Mouse (Mus musculus) intestine, embryonic 15.5 days (tissue): Measurements from ENCODE around the gene E130114P18Rik. TPM values are rescaled to one million over a fixed set of nuclear protein-coding genes. Genes with fewer than 3 reads are reported as not detected.

ENCODE experiments used
- ATAC-seq: fragments of 200-750 bp; cut with Nextera tagmentation; 2 replicates; pipeline ENCODE4 v1.8.0; 2017; ENCODE audit warnings: moderate TSS enrichment, moderate library complexity
- H3K27ac ChIP-seq: fragments of 300-500 bp; sonication (generic); 2 replicates; pipeline ENCODE4 v1.5.1; 2015; ENCODE audit warnings: mild to moderate bottlenecking, inconsistent platforms
- H3K27me3 ChIP-seq: fragments of 300-500 bp; sonication (generic); replicated peaks from 2 replicates; pipeline ENCODE4 v1.6.1; 2015; ENCODE audit warnings: inconsistent platforms
- H3K36me3 ChIP-seq: fragments of 300-500 bp; sonication (generic); 2 replicates; pipeline ENCODE4 v1.6.1; 2015; ENCODE audit warnings: inconsistent platforms
- H3K4me1 ChIP-seq: fragments of 300-500 bp; sonication (generic); replicated peaks from 2 replicates; pipeline ENCODE4 v1.6.1; 2015; ENCODE audit warnings: inconsistent platforms
- H3K4me2 ChIP-seq: fragments of 300-500 bp; sonication (generic); replicated peaks from 2 replicates; pipeline ENCODE4 v1.6.1; 2015; ENCODE audit warnings: mild to moderate bottlenecking, inconsistent platforms
- H3K4me3 ChIP-seq: fragments of 300-500 bp; sonication (generic); replicated peaks from 2 replicates; pipeline ENCODE4 v1.5.1; 2015; ENCODE audit warnings: inconsistent platforms
- H3K9ac ChIP-seq: fragments of 300-500 bp; sonication (generic); 2 replicates; pipeline ENCODE4 v1.6.1; 2015; ENCODE audit warnings: inconsistent platforms
- H3K9me3 ChIP-seq: fragments of 300-500 bp; sonication (generic); 2 replicates; pipeline ENCODE4 v1.6.1; 2016; ENCODE audit warnings: inconsistent platforms
- WGBS: fragments of 180-500 bp; shearing (Covaris S2); methylation state at CpG from one replicate; pipeline ENCODE4 v1.1.7; 2015; 5-methylcytosine and 5-hydroxymethylcytosine counted together
- polyA plus RNA-seq: library from polyadenylated mRNA; unstranded; fragments of >200 nt; fragmentation: Nextera tagmentation; extraction: Ambion mirVana; gene quantifications from 2 replicates; pipeline ENCODE4 v1.2.1, GENCODE M21; 2015

Gene E130114P18Rik
- polyA plus RNA-seq, 1 experiment from 2014 or later, result 3.9 TPM

DNA sequence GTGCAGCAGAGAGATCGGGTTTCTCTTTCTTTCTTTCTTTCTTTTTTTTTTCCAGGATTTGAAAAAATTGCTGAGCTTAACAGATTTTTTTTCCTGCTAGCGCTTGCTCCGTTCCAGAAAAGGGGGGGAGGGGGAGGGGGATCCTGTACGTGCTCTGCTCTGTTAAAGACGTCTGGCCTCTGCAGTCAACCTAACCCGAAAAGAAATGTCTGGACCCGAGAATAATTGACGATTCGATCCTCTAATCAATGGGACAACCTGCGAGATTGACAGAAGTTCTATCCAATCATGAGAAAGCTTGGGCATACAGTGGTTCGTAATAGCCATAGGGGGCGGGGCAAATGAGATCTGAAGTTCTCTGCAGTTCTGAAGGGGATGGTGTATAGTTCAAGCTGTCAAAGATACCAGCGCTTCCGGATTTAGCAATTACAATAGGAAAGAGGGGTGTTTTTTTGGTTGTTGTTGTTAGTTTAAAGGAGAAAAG, 4.7 kb downstream of the E130114P18Rik start:
- Histone ChIP-seq H3K4me1 (peaks cover 5% of the 10 kb centered on the region), H3K4me2 (peak overlapping the region; percentile 64), H3K27ac (peak overlapping the region; percentile 95), H3K9ac (no peak overlapping the region), H3K4me3 (peak overlapping the region; percentile 38), H3K27me3 (no peaks in the 10 kb centered on the region), H3K9me3 (no peaks in the 10 kb centered on the region), H3K36me3 (no peaks in the 10 kb centered on the region)
- WGBS, result under 1% methylated on average over 14 of the region's 14 CpGs
- peak; percentile 76 for ATAC-seq

DNA sequence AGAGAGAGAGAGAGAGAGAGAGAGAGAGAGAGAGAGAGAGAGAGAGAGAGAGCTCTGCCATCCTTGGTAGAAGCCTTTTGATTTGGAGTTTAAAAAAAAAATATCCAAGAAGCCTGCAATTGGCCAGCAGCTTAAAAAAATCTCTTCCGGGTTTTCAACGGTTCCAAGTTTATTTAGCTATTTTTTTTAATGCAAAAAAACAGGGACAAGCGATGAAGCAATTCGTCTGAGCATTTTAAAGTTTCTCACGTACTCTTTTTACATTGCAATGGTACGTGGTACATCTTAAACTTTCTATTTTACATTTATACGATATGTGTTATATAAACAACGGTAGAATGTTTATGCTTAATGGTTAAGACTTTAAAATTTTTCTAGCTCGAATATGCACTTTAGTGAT, 5.2 kb downstream of the E130114P18Rik start, which contains the start of gene Nfia:
Gene Nfia (plus strand): TSS at position 94 of the 400 bp plus-strand sequence.
- Histone ChIP-seq H3K4me2 (peak within 1 kb of the TSS; percentile 64), H3K27me3 (no peaks in the 10 kb centered on the region), H3K4me3 (peak within 1 kb of the TSS; percentile 38), H3K9ac (peak within 1 kb of the TSS; percentile 33), H3K36me3 (no peaks in the 10 kb centered on the region), H3K4me1 (peaks cover 5% of the 10 kb centered on the region), H3K9me3 (no peaks in the 10 kb centered on the region), H3K27ac (peak within 1 kb of the TSS; percentile 95)
- WGBS, result 0% methylated on average over 9 of the region's 9 CpGs
- no peak for ATAC-seq

DNA sequence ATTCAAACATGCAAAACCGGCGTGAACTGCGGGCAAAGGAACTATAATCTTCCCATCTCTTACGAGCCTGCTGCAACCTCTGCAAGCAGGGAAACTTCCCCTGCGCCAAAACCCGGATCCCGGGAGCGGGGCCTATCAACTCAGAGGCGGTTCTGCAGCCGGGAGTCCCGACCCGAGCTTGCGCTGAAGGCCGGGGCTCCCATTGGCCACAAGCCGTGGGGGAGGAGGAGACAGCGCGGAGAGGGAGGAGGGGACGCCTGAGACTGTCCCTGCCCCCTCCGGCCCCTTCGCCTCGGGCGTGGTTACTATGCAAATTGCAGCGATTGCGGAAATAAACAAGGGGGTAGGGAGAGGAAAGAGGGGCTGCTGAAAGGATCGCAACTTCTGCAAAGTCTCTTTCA, 5.8 kb downstream of the E130114P18Rik start:
- Histone ChIP-seq H3K4me1 (peaks cover 5% of the 10 kb centered on the region), H3K4me2 (peak overlapping the region; percentile 64), H3K27ac (peak overlapping the region; percentile 95), H3K27me3 (no peaks in the 10 kb centered on the region), H3K9me3 (no peaks in the 10 kb centered on the region), H3K36me3 (no peaks in the 10 kb centered on the region), H3K9ac (peak overlapping the region; percentile 33), H3K4me3 (peak overlapping the region; percentile 38)
- WGBS, result under 1% methylated on average over 25 of the region's 25 CpGs
- ATAC-seq, result peak; percentile 96

DNA sequence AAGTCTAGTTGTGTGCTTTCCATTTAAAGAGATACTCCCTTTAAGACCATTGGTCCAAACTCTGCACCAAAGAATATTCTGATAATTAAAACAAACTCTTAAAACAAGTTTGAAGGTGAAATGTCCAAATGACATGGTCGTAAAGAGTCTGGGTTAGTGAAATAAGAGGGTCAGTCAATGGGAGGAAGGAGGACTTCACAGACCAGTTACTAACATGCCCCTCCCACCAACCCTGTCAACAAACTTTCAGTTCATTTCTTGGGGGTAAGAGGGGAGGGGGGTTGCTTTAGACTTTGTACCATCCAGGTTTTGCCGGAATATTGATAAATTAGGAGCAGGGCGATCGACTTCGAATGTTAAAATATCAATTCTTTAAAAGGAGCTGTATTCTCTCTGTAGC, 6.5 kb downstream of the E130114P18Rik start:
- Histone ChIP-seq H3K9ac (peak overlapping the region; percentile 33), H3K4me3 (peak overlapping the region; percentile 38), H3K27me3 (no peaks in the 10 kb centered on the region), H3K4me1 (peaks cover 5% of the 10 kb centered on the region), H3K36me3 (no peaks in the 10 kb centered on the region), H3K9me3 (no peaks in the 10 kb centered on the region), H3K4me2 (peak overlapping the region; percentile 64), H3K27ac (peak overlapping the region; percentile 95)
- no peak for ATAC-seq
- WGBS, result 12% methylated on average over 5 of the region's 5 CpGs

DNA sequence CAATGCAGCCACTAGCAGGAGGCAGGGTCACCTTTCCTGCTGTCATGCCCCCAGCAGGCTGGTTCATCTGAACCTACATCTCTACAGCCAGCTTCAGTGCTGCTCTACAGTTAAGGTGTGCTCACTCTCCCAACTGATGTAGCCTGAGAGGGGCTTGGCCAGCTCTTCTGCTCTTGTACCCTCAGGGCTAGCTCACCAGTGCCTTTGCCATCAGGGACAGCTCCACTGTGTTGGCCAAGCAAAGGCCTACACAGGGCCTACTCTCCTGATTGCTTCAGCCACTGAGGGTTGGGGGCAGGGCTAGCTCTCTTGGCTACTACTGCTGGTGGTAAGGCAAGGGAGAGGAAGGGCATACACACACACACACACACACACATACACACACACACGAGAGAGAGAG, 8.0 kb downstream of the E130114P18Rik start:
- H3K27ac ChIP-seq, result no peak overlapping the region
- no peaks in the 10 kb centered on the region for H3K36me3 ChIP-seq
- H3K4me2 ChIP-seq, result no peak overlapping the region
- no peaks in the 10 kb centered on the region for H3K9me3 ChIP-seq
- no peaks in the 10 kb centered on the region for H3K27me3 ChIP-seq
- peaks cover 5% of the 10 kb centered on the region for H3K4me1 ChIP-seq
- no peak overlapping the region for H3K9ac ChIP-seq
- no peak for ATAC-seq
- no peak overlapping the region for H3K4me3 ChIP-seq
- no CpG with 5 or more reads among the region's 1 CpGs for WGBS

DNA sequence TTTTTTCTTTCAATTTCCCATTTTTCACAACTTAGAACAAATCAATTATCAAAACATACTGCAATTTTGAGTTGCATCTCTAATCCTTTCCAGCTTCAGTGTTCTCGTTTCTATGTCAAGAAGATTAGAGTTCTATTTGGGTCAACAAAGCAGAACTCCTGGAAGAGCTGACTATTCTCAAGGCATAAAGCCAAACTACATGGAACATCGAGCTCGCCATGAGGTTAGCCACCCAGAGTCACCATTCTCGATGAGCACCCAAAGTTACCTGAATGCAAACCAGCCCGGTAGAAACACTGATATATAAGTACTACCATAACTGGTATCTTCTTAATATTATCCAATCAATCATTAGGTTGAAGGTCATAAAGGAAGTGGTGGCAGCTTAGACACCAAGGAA, 10.4 kb downstream of the E130114P18Rik start:
- no peak overlapping the region for H3K4me2 ChIP-seq
- no peaks in the 10 kb centered on the region for H3K36me3 ChIP-seq
- no peak overlapping the region for H3K4me3 ChIP-seq
- H3K27me3 ChIP-seq, result no peaks in the 10 kb centered on the region
- no peak for ATAC-seq
- H3K27ac ChIP-seq, result no peak overlapping the region
- no peaks in the 10 kb centered on the region; the same call in 1 of the 2 replicates for H3K4me1 ChIP-seq
- H3K9me3 ChIP-seq, result no peaks in the 10 kb centered on the region
- no peak overlapping the region for H3K9ac ChIP-seq
- WGBS, result 92% methylated on average over 5 of the region's 5 CpGs

DNA sequence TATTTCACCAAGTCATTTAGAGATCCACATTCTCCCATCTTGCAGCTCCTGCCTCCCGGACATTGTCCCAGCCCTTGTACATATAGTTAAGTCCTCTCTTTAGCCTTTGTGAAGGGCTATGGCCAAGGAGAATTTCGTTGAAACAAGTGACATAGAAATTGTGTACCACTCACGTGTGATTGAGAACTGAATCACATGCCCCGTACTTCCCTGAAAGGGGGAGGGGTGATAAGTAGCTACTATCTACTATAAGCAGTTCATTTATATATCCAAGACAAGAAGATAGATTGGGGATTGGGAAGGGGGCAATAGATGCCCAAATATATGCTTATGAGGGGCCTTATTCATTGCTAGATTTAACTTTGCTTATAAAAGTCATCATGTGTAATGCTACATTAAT, 10.9 kb downstream of the E130114P18Rik start:
- Histone ChIP-seq H3K9ac (no peak overlapping the region), H3K9me3 (no peaks in the 10 kb centered on the region), H3K27ac (no peak overlapping the region), H3K4me2 (no peak overlapping the region), H3K4me1 (no peaks in the 10 kb centered on the region; the same call in 1 of the 2 replicates), H3K4me3 (no peak overlapping the region), H3K36me3 (no peaks in the 10 kb centered on the region), H3K27me3 (no peaks in the 10 kb centered on the region)
- no peak for ATAC-seq
- WGBS, result 80% methylated on average over 4 of the region's 4 CpGs

DNA sequence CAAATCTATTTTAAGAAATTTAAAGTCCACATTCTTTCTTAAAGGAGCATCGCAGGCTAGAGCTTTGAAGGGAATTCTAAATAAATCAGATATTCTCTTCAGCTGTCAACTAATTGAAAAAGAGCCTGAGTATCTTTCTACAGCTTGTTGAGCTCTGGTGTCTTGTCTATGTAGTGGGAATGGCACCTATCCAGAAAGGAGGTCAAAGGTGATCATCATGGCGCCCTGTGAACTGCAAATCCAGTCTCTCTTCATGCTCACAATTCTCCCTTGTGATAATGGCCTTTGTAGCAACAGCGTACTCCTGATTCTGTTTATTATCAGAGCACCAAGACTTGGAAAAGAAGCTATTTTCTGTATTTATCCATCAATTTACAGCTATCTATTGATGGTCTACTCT, 11.8 kb downstream of the E130114P18Rik start:
- H3K27ac ChIP-seq, result no peak overlapping the region
- no peak for ATAC-seq
- no peaks in the 10 kb centered on the region for H3K4me1 ChIP-seq
- no peak overlapping the region for H3K9ac ChIP-seq
- H3K9me3 ChIP-seq, result no peaks in the 10 kb centered on the region
- H3K4me2 ChIP-seq, result no peak overlapping the region
- H3K36me3 ChIP-seq, result no peaks in the 10 kb centered on the region
- H3K27me3 ChIP-seq, result no peaks in the 10 kb centered on the region
- WGBS, result 82% methylated on average over 3 of the region's 3 CpGs
- H3K4me3 ChIP-seq, result no peak overlapping the region

DNA sequence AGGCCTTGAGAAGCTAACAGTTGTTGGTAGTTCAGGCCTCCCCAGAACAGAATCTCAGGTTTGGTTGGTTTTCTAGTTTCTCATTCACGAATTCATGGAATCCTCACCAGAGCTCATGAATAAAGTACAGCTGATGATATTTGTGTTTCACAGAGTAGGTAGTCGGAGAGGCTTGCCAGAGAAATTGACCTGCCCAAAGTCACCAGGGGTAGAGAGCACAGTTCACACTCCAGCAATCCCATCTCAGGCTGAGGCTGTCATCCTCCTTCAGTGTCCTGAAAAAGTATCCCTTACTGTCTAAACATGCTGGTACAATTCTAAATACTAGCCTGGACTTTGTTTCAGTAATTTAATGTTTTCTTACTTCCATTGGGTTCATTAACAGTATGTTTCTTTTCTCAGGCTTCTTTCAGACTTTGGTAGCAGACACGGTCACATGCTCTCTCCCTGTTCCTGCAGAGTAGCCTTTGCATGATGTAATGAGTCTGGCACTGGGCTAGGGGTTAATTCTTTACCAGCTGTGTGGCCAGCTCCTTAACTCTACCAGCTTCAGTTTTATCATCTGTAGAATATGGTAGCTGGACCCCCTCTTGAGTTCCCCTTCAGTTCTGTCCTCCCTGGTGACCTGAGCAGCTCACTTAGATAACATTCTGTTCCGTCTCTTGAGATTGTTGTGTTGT, 12.4 kb downstream of the E130114P18Rik start:
- H3K9me3 ChIP-seq, result no peaks in the 10 kb centered on the region
- no peaks in the 10 kb centered on the region for H3K4me1 ChIP-seq
- 68% methylated on average over 4 of the region's 4 CpGs for WGBS
- no peak overlapping the region for H3K9ac ChIP-seq
- ATAC-seq, result no peak
- H3K27ac ChIP-seq, result no peak overlapping the region
- H3K4me2 ChIP-seq, result no peak overlapping the region
- H3K36me3 ChIP-seq, result no peaks in the 10 kb centered on the region
- H3K27me3 ChIP-seq, result no peaks in the 10 kb centered on the region
- no peak overlapping the region for H3K4me3 ChIP-seq

DNA sequence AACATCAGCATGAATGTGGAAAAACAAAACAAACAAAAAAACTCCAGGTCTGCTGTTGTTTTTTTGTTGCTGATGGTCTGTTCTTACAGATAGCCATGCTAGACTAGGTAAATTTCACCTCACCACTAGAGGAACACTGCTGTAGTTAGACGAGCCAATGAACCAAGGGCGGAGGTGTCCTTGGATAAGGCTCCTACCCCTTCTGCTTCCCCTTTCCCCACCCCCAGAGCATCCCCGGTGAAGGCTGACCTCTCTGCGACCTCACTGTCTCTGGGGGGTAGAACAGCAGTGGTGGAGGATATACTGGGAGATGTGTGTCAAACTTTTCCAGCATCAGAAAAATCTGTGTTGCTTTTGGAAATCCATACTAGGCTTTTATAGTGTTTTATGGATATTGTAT, 13.3 kb downstream of the E130114P18Rik start:
- H3K9ac ChIP-seq, result no peak overlapping the region
- no peak overlapping the region for H3K4me2 ChIP-seq
- H3K36me3 ChIP-seq, result no peaks in the 10 kb centered on the region
- H3K27me3 ChIP-seq, result no peaks in the 10 kb centered on the region
- no peak overlapping the region for H3K27ac ChIP-seq
- no peak for ATAC-seq
- no peaks in the 10 kb centered on the region for H3K4me1 ChIP-seq
- no peaks in the 10 kb centered on the region for H3K9me3 ChIP-seq
- H3K4me3 ChIP-seq, result no peak overlapping the region
- WGBS, result 34% methylated on average over 4 of the region's 4 CpGs

DNA sequence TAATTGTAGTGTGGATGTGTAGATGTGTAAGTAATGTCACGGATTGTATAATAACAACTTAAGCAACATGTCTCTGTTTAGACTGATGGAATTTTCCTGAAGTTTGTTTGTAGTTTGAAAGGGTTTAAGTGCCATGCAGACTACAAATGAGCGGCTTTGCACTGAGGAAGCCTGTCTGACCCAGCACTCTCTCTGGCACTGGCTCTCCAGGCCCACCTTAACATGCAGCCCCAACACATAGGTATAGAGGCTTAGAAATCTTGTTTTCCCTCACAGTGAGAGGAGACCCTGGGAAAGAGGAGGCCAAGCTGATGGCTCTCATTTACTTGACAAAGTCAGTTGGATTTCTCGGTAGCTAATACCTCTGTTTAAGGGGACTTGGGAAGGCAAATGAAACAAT, 19.2 kb downstream of the E130114P18Rik start:
- no peak overlapping the region for H3K9ac ChIP-seq
- H3K36me3 ChIP-seq, result no peaks in the 10 kb centered on the region
- H3K27ac ChIP-seq, result no peak overlapping the region
- no peak for ATAC-seq
- no peaks in the 10 kb centered on the region for H3K27me3 ChIP-seq
- no peak overlapping the region for H3K4me3 ChIP-seq
- H3K9me3 ChIP-seq, result no peaks in the 10 kb centered on the region
- peak overlapping the region; percentile 74; the same call in 1 of the 2 replicates for H3K4me2 ChIP-seq
- 61% methylated on average over 3 of the region's 3 CpGs for WGBS
- H3K4me1 ChIP-seq, result 0 out of 2 replicates have a peak, but pooled peaks cover 3% of the 10 kb centered on the region

DNA sequence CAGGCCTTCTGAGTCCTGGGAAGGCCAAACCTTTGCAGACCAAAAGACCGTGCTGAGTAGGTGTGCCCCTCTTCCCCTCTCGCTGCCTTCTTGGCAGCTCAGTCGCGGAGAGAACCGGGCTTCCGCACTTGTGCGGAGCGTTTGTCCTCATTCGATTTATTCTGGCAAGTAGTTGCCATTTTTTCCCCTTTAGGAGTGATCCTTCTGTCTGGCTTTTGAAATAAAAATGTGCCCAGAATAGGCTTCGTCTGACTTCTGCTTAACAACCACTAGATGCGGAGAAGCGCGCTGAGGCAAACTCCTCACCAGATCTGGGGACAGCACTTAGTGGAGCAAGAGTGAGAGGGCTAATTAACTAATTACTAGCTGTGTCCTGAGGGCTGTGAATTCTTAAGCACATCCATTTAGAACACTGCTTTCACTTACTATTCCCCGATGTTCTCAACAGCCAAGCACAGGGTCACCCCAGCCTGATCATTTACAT, 19.9 kb downstream of the E130114P18Rik start:
- Histone ChIP-seq H3K9me3 (no peaks in the 10 kb centered on the region), H3K4me2 (peak overlapping the region; percentile 74), H3K27ac (peak overlapping the region; percentile 19; the same call in 1 of the 2 replicates), H3K27me3 (no peaks in the 10 kb centered on the region), H3K36me3 (no peaks in the 10 kb centered on the region), H3K4me1 (0 out of 2 replicates have a peak, but pooled peaks cover 3% of the 10 kb centered on the region), H3K9ac (peak overlapping the region; percentile 35), H3K4me3 (peak overlapping the region; percentile 47)
- WGBS, result 3% methylated on average over 14 of the region's 14 CpGs
- ATAC-seq, result peak; percentile 77
